Mouse (Mus musculus) gastrocnemius, postnatal 36 days (tissue): ENCODE data around the gene Tex19.1. TPM values are rescaled to one million over a fixed set of nuclear protein-coding genes. Genes with fewer than 3 reads are reported as not detected.

Experiments
- DNase-seq, 2 experiments: peaks; one replicate each; pipeline ENCODE4 v3.0.0; 2022
- intact Hi-C: fragments of 180-260 bp; cut with DNase I; formaldehyde crosslinking; loops from one replicate; pipeline ENCODE4 v1.15.1; 2025
- total RNA-seq, 2 experiments: library from RNA; stranded (reverse); gene quantifications; 2 replicates each; pipeline ENCODE4 v1.2.3; 2021

The Tex19.1 gene
- total RNA-seq, 2 experiments from 2014 or later = not detected

- intact Hi-C loops = no loop called here
Measured at GRCm38 (mm10) chr11:121138732-121139131, 7.2 kb upstream of the Tex19.1 start.

GRCm38 (mm10) chr11:121143325-121144015, 2.5 kb upstream of the Tex19.1 start:
- intact Hi-C loops = no loop called here
- no peak for DNase-seq

More at GRCm38 (mm10) chr11:121138732-121139131, 7.2 kb upstream of the Tex19.1 start:
- no peak for DNase-seq

GRCm38 (mm10) chr11:121148193-121148592, 2.2 kb downstream of the Tex19.1 start:
- intact Hi-C loops = loop anchor here (5.0 kb wide), 1 partner anchor 54 kb away; the partner anchor contains the start of genes Hexdc and Ogfod3
- DNase-seq = no peak

- DNase-seq = no peak
- intact Hi-C loops = loop anchor here (10.0 kb wide), 1 partner anchor 249 kb away; no protein-coding TSS in a partner anchor
Measured at GRCm38 (mm10) chr11:121154203-121154602, 8.3 kb downstream of the Tex19.1 start.

DNA sequence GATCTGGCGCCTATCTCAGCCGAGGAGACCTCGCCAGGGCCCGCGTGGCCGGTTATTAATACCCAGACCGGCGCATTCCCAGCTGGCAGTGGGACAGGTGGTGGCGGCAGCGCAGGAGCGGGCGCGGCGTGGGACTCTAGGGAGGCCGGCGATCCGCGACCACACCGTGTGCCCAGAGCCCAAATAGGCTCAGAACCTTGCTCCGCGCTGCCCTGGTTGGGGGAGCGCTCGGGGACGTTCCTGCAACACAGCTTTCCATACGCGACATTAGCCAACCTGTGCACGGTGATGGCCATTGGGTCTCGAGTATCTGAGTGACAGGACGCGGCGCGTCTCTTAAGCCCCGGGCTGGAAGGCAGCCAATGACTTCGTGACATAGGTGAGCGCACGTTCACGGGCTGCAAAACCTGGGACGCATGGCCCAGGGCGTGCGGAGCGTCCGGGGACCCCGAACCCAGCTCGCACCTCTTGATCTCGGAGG, 10.5 kb downstream of the Tex19.1 start:
- peak; percentile 69 to 79 for DNase-seq
- intact Hi-C loops = loop anchor here (10.0 kb wide), 1 partner anchor 252 kb away; no protein-coding TSS in a partner anchor

DNA sequence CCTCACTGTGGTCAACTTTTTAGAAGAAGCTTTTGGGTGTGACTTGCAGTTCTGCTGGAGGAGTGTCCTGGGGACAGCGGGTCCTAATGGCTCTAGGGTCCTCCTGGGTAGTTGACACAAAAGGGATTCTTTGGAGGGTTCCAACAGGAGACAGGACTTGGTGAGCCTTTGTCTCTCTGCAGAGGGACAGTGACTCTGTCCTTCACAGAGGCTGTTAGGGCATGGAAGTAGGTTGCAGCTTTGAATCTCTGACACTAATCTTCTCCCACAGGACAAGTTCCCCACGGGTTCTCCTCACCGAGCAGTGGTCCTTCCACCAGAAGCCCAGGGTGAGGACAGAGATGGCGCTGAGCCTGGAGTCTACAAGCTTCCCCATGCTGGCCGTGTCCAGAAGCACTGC, 14.0 kb downstream of the Tex19.1 start, which contains the start of gene Uts2r:
Gene Uts2r, plus strand, starts transcription at position 301 of the 400 bp plus-strand sequence.
- no peak for DNase-seq
- intact Hi-C loops = loop anchor here (10.0 kb wide), 1 partner anchor 255 kb away; no protein-coding TSS in a partner anchor

DNA sequence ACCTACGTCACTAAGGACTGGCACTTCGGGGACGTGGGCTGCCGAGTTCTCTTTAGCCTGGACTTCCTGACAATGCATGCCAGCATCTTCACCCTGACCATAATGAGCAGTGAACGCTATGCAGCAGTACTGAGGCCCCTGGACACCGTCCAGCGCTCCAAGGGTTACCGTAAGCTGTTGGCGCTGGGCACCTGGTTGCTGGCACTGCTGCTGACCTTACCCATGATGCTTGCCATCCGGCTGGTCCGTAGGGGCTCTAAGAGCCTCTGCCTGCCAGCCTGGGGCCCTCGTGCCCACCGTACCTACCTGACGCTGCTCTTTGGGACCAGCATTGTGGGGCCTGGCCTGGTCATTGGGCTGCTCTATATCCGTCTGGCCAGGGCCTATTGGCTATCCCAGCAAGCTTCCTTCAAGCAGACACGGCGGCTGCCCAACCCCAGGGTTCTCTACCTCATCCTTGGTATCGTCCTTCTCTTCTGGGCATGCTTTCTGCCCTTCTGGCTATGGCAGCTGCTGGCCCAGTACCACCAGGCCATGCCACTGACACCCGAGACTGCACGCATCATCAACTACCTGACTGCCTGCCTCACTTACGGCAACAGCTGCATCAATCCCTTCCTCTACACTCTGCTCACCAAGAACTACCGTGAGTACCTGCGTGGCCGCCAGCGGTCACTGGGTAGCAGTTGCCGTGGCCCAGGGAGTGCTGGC, 14.8 kb downstream of the Tex19.1 start:
- intact Hi-C loops = no loop called here
- peak; percentile 63 to 64 for DNase-seq

DNA sequence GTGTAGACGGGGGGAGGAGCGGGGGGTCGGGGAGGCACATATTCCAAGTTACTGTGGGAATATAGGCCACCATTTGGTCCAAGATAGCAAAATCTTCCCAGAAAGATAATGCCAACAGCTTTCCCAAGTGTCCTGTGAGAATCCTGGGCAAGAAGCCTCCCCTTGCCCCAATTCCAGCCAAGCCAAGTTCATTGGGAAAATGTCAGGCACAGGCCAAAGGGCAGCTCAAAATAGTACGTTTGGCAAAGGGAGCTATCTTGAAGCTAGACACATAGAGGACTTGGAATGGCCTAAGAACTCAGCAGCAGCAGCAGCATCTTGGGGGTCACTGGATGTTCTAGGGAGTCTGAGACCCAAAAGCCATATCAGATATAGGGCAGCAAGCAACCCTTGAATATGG, 17.8 kb downstream of the Tex19.1 start:
- no peak for DNase-seq
- intact Hi-C loops = no loop called here

DNA sequence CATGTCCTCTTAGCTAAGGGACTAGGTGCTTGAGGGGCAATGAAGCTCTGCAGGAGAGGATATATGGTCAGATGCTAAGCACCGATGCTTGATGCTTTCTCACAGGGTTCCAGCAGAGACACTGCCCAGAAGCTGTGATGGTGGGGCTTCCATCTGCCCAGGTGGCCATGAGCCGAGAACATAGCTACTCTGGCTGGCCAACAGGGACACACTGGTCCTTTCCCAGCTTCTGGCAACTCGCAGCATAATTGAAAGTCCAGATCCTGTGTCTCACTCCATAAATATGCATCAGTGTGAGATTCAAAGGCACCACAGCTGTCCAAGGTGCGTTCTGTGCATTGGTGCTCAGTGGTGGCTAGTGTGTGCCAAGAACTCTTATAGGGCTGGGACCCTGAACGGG, 27.3 kb downstream of the Tex19.1 start:
- intact Hi-C loops = no loop called here
- DNase-seq = peak in 1 of 2 experiments; percentile 41

- intact Hi-C loops = no loop called here
- DNase-seq = no peak
Measured at GRCm38 (mm10) chr11:121174234-121174633, 28.3 kb downstream of the Tex19.1 start.

- intact Hi-C loops = no loop called here
- peak in 1 of 2 experiments; percentile 47 for DNase-seq
Measured at GRCm38 (mm10) chr11:121176285-121177270, 30.6 kb downstream of the Tex19.1 start.

- DNase-seq = no peak
- intact Hi-C loops = no loop called here
Measured at GRCm38 (mm10) chr11:121189681-121190080, 43.7 kb downstream of the Tex19.1 start.

DNA sequence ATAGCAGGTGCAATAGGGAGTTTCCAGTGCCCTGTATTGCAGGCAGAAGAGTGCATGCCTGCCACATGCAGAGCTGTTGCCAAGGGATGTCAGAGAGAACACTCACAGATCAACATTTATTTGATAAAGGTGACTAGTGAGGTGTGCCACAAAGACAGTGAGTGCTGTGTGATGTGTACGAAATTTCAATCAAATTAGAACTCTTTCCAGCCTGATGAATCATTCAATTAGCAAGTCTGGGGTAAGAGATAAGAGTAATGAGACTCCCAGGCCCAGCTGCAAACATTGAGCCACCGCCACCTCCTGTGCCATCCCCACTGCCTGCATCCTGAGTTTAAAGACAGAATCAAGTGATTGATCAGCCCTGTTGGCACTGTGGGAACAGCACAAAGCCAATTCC, 46.8 kb downstream of the Tex19.1 start:
- intact Hi-C loops = no loop called here
- DNase-seq = no peak

- intact Hi-C loops = no loop called here
- DNase-seq = no peak
Measured at GRCm38 (mm10) chr11:121193415-121193814, 47.5 kb downstream of the Tex19.1 start.

Other genes with a start within 250 kb of the Tex19.1 start
- 1 to 10 TPM; 4.1 to 4.9 TPM for gene Ccdc57, start 213.3 kb upstream of the Tex19.1 start, total RNA-seq
- gene Slc16a3, start 197.7 kb upstream of the Tex19.1 start, total RNA-seq = 100 to 1,000 TPM; 365 to 521 TPM
- 10 to 100 TPM; 51.6 to 54.5 TPM for gene Csnk1d, start 154.8 kb upstream of the Tex19.1 start, total RNA-seq
- gene Cd7, start 106.7 kb upstream of the Tex19.1 start, total RNA-seq = not detected
- not detected for gene Sectm1b, start 82.6 kb upstream of the Tex19.1 start, total RNA-seq
- not detected for gene Sectm1a, start 64.9 kb upstream of the Tex19.1 start, total RNA-seq
- gene Tex19.2, start 27.5 kb upstream of the Tex19.1 start, total RNA-seq = not detected
- gene Uts2r, start 14.1 kb downstream of the Tex19.1 start, total RNA-seq = 1 to 10 TPM; 1.4 to 1.5 TPM
- 1 to 10 TPM; 6.8 to 7.5 TPM for gene Hexdc, start 58.3 kb downstream of the Tex19.1 start, total RNA-seq
- 10 to 100 TPM; 11.0 to 12.0 TPM for gene Ogfod3, start 58.6 kb downstream of the Tex19.1 start, total RNA-seq
- 1 to 10 TPM; 2.5 to 2.7 TPM for gene Cybc1, start 83.2 kb downstream of the Tex19.1 start, total RNA-seq
- gene Narf, start 91.1 kb downstream of the Tex19.1 start, total RNA-seq = 100 to 1,000 TPM in 1 of 2 experiments, 10 to 100 TPM in 1; 94.7 to 102 TPM
- 10 to 100 TPM; 24.6 to 24.9 TPM for gene Foxk2, start 113.8 kb downstream of the Tex19.1 start, total RNA-seq
- 10 to 100 TPM; 16.5 to 17.9 TPM for gene Wdr45b, start 208.3 kb downstream of the Tex19.1 start, total RNA-seq
- 10 to 100 TPM in 1 of 2 experiments, 1 to 10 TPM in 1; 6.0 to 16.3 TPM for gene Rab40b, start 242.1 kb downstream of the Tex19.1 start, total RNA-seq